Mouse (Mus musculus) myocyte (in vitro differentiated cells): ENCODE measurements around the gene Tmem239. TPM values are rescaled to one million over a fixed set of nuclear protein-coding genes. Genes with fewer than 3 reads are reported as not detected.
"Not testable (repeated sequence)": the region's sequence is repeated elsewhere in the genome, so short reads cannot be mapped to it uniquely, and the experiment has no call there.

Experiments
- H3K27me3 ChIP-seq: one replicate; pipeline ENCODE4 v1.6.1; 2011; ENCODE audit not compliant: control insufficient read depth, insufficient read depth, insufficient read length
- H3K36me3 ChIP-seq: one replicate; pipeline ENCODE4 v1.6.1; 2011; ENCODE audit not compliant: control insufficient read depth, insufficient read depth
- H3K4me2 ChIP-seq: one replicate; pipeline ENCODE4 v1.6.1; 2011; ENCODE audit warnings: low read depth, control low read depth
- H3K4me3 ChIP-seq: one replicate; pipeline ENCODE4 v1.5.1; 2011; ENCODE audit warnings: mild to moderate bottlenecking, control low read depth, moderate library complexity
- H3K79me2 ChIP-seq: one replicate; pipeline ENCODE4 v1.6.1; 2011; ENCODE audit not compliant: control insufficient read depth, insufficient read depth
- H3ac ChIP-seq: one replicate; pipeline ENCODE4 v1.6.1; 2011; ENCODE audit not compliant: control insufficient read depth, insufficient read length
- CEBPB ChIP-seq: IDR thresholded peaks from 2 replicates; pipeline ENCODE4 v1.6.1; 2011; ENCODE audit warnings: mild to moderate bottlenecking, moderate library complexity; ENCODE audit not compliant: poor library complexity, insufficient read depth, severe bottlenecking
- E2F4 ChIP-seq: IDR thresholded peaks from one replicate; pipeline ENCODE4 v1.6.1; 2011; ENCODE audit warnings: mild to moderate bottlenecking, control low read depth, moderate library complexity; ENCODE audit not compliant: insufficient read depth
- MAX ChIP-seq: IDR thresholded peaks from one replicate; pipeline ENCODE4 v1.6.1; 2011; ENCODE audit warnings: low read depth, mild to moderate bottlenecking, control low read depth
- MYOD1 ChIP-seq, 3 experiments: IDR thresholded peaks; one replicate each; pipeline ENCODE4 v1.6.1; 2011; ENCODE audit warnings: control low read depth in 2 of 3, low read depth in 2 of 3, mild to moderate bottlenecking in 2 of 3, moderate library complexity in 1 of 3; ENCODE audit not compliant: insufficient read length in 2 of 3, control insufficient read depth in 1 of 3
- MYOG ChIP-seq, 3 experiments: IDR thresholded peaks; one replicate each; pipeline ENCODE4 v1.6.1; 2011; ENCODE audit warnings: control low read depth in 2 of 3, low read depth in 2 of 3, mild to moderate bottlenecking in 2 of 3; ENCODE audit not compliant: insufficient read length in 2 of 3, control insufficient read depth in 1 of 3, insufficient read depth in 1 of 3
- POLR2A ChIP-seq: IDR thresholded peaks from one replicate; pipeline ENCODE4 v1.6.1; 2011; ENCODE audit warnings: low read depth, mild to moderate bottlenecking, control low read depth, moderate library complexity; ENCODE audit not compliant: insufficient read length
- POLR2AphosphoS2 ChIP-seq: IDR thresholded peaks from one replicate; pipeline ENCODE4 v1.6.1; 2011; ENCODE audit warnings: low read depth, control low read depth; ENCODE audit not compliant: insufficient read length
- REST ChIP-seq: IDR thresholded peaks from one replicate; pipeline ENCODE4 v1.6.1; 2011; ENCODE audit warnings: mild to moderate bottlenecking, control low read depth, moderate library complexity; ENCODE audit not compliant: insufficient read depth, insufficient read length
- SRF ChIP-seq: IDR thresholded peaks from one replicate; pipeline ENCODE4 v1.6.1; 2011; ENCODE audit warnings: low read depth; ENCODE audit not compliant: control insufficient read depth, insufficient read length
- TCF12 ChIP-seq: IDR thresholded peaks from one replicate; pipeline ENCODE4 v1.6.1; 2011; ENCODE audit warnings: mild to moderate bottlenecking, control low read depth; ENCODE audit not compliant: poor library complexity, insufficient read depth, severe bottlenecking
- TCF3 ChIP-seq: IDR thresholded peaks from one replicate; pipeline ENCODE4 v1.6.1; 2011; ENCODE audit warnings: low read depth, control low read depth; ENCODE audit not compliant: insufficient read length
- USF1 ChIP-seq: IDR thresholded peaks from one replicate; pipeline ENCODE4 v1.6.1; 2011; ENCODE audit warnings: low read depth, mild to moderate bottlenecking, control low read depth, moderate library complexity
- polyA plus RNA-seq: library from polyadenylated mRNA; unstranded; fragments of >200 nt; fragmentation: generic; extraction: Trizol; gene quantifications from one replicate; pipeline ENCODE4 v1.2.1, GENCODE M21; 2012; ENCODE audit warnings: missing spikeins

The Tmem239 gene
- polyA plus RNA-seq, 1 experiment = not detected

GRCm38 (mm10) chr2:130367386-130367785 lies 38.9 kb upstream of the Tmem239 start:
- no peak overlapping the region for H3ac ChIP-seq
- H3K27me3 ChIP-seq = peaks cover 52% of the 10 kb centered on the region
- H3K4me2 ChIP-seq = no peak overlapping the region
- TF ChIP-seq E2F4 (no peak), CEBPB (no peak), SRF (no peak), TCF12 (no peak), MAX (no peak), REST (no peak), POLR2AphosphoS2 (no peak), USF1 (no peak), POLR2A (no peak), MYOD1 (IDR thresholded peaks at IDR 0.05; ENCODE audit: control insufficient read depth in 1 of 3, insufficient read length in 2 of 3, low read depth in 2 of 3) (no peak), TCF3 (no peak), MYOG (IDR thresholded peaks at IDR 0.05; ENCODE audit: control insufficient read depth in 1 of 3, insufficient read depth in 1 of 3, insufficient read length in 2 of 3, low read depth in 2 of 3) (no peak)
- no peaks in the 10 kb centered on the region for H3K36me3 ChIP-seq
- no peaks in the 10 kb centered on the region for H3K79me2 ChIP-seq
- no peak overlapping the region for H3K4me3 ChIP-seq

GRCm38 (mm10) chr2:130373026-130373425 lies 33.3 kb upstream of the Tmem239 start:
- not testable (repeated sequence) for H3ac ChIP-seq, H3K4me3 ChIP-seq, H3K79me2 ChIP-seq, H3K4me2 ChIP-seq, H3K36me3 ChIP-seq
- peaks cover 44% of the 10 kb centered on the region for H3K27me3 ChIP-seq

GRCm38 (mm10) chr2:130374951-130375350 lies 31.3 kb upstream of the Tmem239 start:
- Histone ChIP-seq H3ac (no peak overlapping the region), H3K27me3 (peaks cover 42% of the 10 kb centered on the region), H3K4me3 (no peak overlapping the region), H3K36me3 (no peaks in the 10 kb centered on the region), H3K79me2 (no peaks in the 10 kb centered on the region), H3K4me2 (no peak overlapping the region)
- TF ChIP-seq MAX (no peak), POLR2A (no peak), POLR2AphosphoS2 (no peak), USF1 (no peak), E2F4 (no peak), SRF (no peak), CEBPB (no peak), MYOG (IDR thresholded peaks at IDR 0.05; ENCODE audit: control insufficient read depth in 1 of 3, insufficient read depth in 1 of 3, insufficient read length in 2 of 3, low read depth in 2 of 3) (peak in 2 of 3 experiments; percentile 46 to 67), REST (no peak), MYOD1 (IDR thresholded peaks at IDR 0.05; ENCODE audit: control insufficient read depth in 1 of 3, insufficient read length in 2 of 3, low read depth in 2 of 3) (peak in 2 of 3 experiments; percentile 25 to 64), TCF12 (no peak), TCF3 (no peak)

GRCm38 (mm10) chr2:130383205-130383604 lies 23.1 kb upstream of the Tmem239 start:
- H3K79me2 ChIP-seq = no peaks in the 10 kb centered on the region
- no peak overlapping the region for H3K4me2 ChIP-seq
- peaks cover 17% of the 10 kb centered on the region for H3K27me3 ChIP-seq
- H3K4me3 ChIP-seq = no peak overlapping the region
- no peaks in the 10 kb centered on the region for H3K36me3 ChIP-seq
- TF ChIP-seq POLR2AphosphoS2 (no peak), TCF3 (no peak), MYOD1 (IDR thresholded peaks at IDR 0.05; ENCODE audit: control insufficient read depth in 1 of 3, insufficient read length in 2 of 3, low read depth in 2 of 3) (no peak), REST (no peak), E2F4 (no peak), POLR2A (no peak), CEBPB (no peak), MYOG (IDR thresholded peaks at IDR 0.05; ENCODE audit: control insufficient read depth in 1 of 3, insufficient read depth in 1 of 3, insufficient read length in 2 of 3, low read depth in 2 of 3) (no peak), SRF (no peak), MAX (no peak), TCF12 (no peak), USF1 (no peak)
- H3ac ChIP-seq = no peak overlapping the region

- TF ChIP-seq MYOD1 (IDR thresholded peaks at IDR 0.05; ENCODE audit: control insufficient read depth in 1 of 3, insufficient read length in 2 of 3, low read depth in 2 of 3) = no peak
- TF ChIP-seq SRF = no peak
- TF ChIP-seq MAX = no peak
- no peak for TF ChIP-seq E2F4
- no peak for TF ChIP-seq POLR2AphosphoS2
- no peak for TF ChIP-seq CEBPB
- no peak for TF ChIP-seq REST
These were observed 22.4 kb upstream of the Tmem239 start for GRCm38 (mm10) chr2:130383895-130384294.

More at GRCm38 (mm10) chr2:130383895-130384294, 22.4 kb upstream of the Tmem239 start:
- H3K4me3 ChIP-seq = no peak overlapping the region
- no peaks in the 10 kb centered on the region for H3K36me3 ChIP-seq
- H3K79me2 ChIP-seq = no peaks in the 10 kb centered on the region
- no peak overlapping the region for H3ac ChIP-seq
- peaks cover 15% of the 10 kb centered on the region for H3K27me3 ChIP-seq
- H3K4me2 ChIP-seq = no peak overlapping the region
